Mouse (Mus musculus): Measurements from ENCODE around the gene Ccdc69. TPM values are rescaled to one million over a fixed set of nuclear protein-coding genes. Genes with fewer than 3 reads are reported as not detected.

Ccdc69 gene
- polyA plus RNA-seq, 1 experiment: not detected

- H3K4me3 ChIP-seq (ENCODE audit: insufficient read depth, low read depth, low read length): no peak overlapping the region
- peaks cover 45% of the 10 kb centered on the region for H3K4me1 ChIP-seq (ENCODE audit: control insufficient read depth, insufficient read depth, low read length)
- TF ChIP-seq POLR2A (IDR thresholded peaks at IDR 0.05; ENCODE audit: insufficient read depth, low read depth, low read length) (no peak), CTCF (IDR thresholded peaks at IDR 0.05; ENCODE audit: insufficient read depth, low read depth, low read length) (no peak)
- H3K27ac ChIP-seq (ENCODE audit: insufficient read depth, low read depth, low read length): peak overlapping the region; percentile 80
- 65% methylated on average over 3 of the region's 3 CpGs for WGBS
Observed at GRCm38 (mm10) chr11:55023583-55023982, 54.3 kb downstream of the Ccdc69 start.

GRCm38 (mm10) chr11:55023049-55023564, 54.8 kb downstream of the Ccdc69 start:
- no peak for TF ChIP-seq CTCF (IDR thresholded peaks at IDR 0.05; ENCODE audit: insufficient read depth, low read depth, low read length)
- TF ChIP-seq POLR2A (IDR thresholded peaks at IDR 0.05; ENCODE audit: insufficient read depth, low read depth, low read length): no peak
- Histone ChIP-seq H3K4me1 (ENCODE audit: control insufficient read depth, insufficient read depth, low read length) (peaks cover 47% of the 10 kb centered on the region), H3K27ac (ENCODE audit: insufficient read depth, low read depth, low read length) (peak overlapping the region; percentile 80), H3K4me3 (ENCODE audit: insufficient read depth, low read depth, low read length) (no peak overlapping the region)
- 15% methylated on average over 10 of the region's 10 CpGs for WGBS

DNA sequence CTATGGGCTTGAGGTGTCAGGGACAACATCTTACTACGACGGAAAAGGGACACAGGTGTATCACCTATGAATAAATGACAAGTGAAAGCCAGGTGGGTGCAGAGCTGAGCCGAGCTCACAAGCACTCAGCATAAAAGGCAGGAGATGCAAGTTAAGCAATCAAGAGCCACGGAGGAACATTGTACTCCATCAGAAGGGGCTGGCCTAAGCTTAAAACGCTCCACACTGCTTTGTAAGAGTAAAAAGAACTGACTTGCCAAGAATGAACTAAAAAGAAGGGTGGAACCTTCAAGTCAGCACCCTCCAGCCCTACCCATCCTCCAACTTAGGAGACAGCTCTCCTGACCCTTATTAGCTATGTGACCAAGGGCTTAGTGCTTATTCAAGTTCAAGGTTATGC, 55.4 kb downstream of the Ccdc69 start:
- peak overlapping the region; percentile 80 for H3K27ac ChIP-seq (ENCODE audit: insufficient read depth, low read depth, low read length)
- H3K4me3 ChIP-seq (ENCODE audit: insufficient read depth, low read depth, low read length): no peak overlapping the region
- H3K4me1 ChIP-seq (ENCODE audit: control insufficient read depth, insufficient read depth, low read length): peaks cover 43% of the 10 kb centered on the region
- 42% methylated on average over 5 of the region's 5 CpGs for WGBS
- TF ChIP-seq CTCF (IDR thresholded peaks at IDR 0.05; ENCODE audit: insufficient read depth, low read depth, low read length): no peak
- TF ChIP-seq POLR2A (IDR thresholded peaks at IDR 0.05; ENCODE audit: insufficient read depth, low read depth, low read length): no peak

GRCm38 (mm10) chr11:55021859-55022258, 56.1 kb downstream of the Ccdc69 start:
- TF ChIP-seq POLR2A (IDR thresholded peaks at IDR 0.05; ENCODE audit: insufficient read depth, low read depth, low read length): no peak
- TF ChIP-seq CTCF (IDR thresholded peaks at IDR 0.05; ENCODE audit: insufficient read depth, low read depth, low read length): no peak
- no peak overlapping the region for H3K4me3 ChIP-seq (ENCODE audit: insufficient read depth, low read depth, low read length)
- WGBS: 49% methylated on average over 6 of the region's 6 CpGs
- H3K27ac ChIP-seq (ENCODE audit: insufficient read depth, low read depth, low read length): no peak overlapping the region; the same call in 1 of the 2 replicates
- peaks cover 42% of the 10 kb centered on the region for H3K4me1 ChIP-seq (ENCODE audit: control insufficient read depth, insufficient read depth, low read length)

GRCm38 (mm10) chr11:55021458-55021857, 56.5 kb downstream of the Ccdc69 start:
- H3K4me3 ChIP-seq (ENCODE audit: insufficient read depth, low read depth, low read length): no peak overlapping the region
- H3K4me1 ChIP-seq (ENCODE audit: control insufficient read depth, insufficient read depth, low read length): peaks cover 43% of the 10 kb centered on the region
- TF ChIP-seq POLR2A (IDR thresholded peaks at IDR 0.05; ENCODE audit: insufficient read depth, low read depth, low read length) (no peak), CTCF (IDR thresholded peaks at IDR 0.05; ENCODE audit: insufficient read depth, low read depth, low read length) (no peak)
- H3K27ac ChIP-seq (ENCODE audit: insufficient read depth, low read depth, low read length): no peak overlapping the region

DNA sequence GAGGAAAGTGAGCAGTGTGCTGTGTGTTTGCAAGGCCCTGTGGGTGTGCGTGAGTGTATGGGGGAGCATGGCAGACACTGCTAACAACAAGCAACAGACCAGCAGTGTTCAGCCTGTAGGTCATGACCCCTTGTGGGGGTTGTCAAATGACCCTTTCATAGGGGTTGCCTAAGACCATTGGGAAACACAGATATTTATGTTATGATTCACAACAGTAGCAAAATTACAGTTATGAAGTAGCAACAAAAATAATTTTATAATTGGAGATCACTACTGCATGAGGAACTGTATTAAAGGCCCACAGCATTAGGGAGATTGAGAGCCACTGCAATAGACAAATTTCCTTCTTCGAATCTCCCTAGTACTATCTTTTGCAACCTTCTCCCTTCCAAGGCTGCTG, 58.2 kb downstream of the Ccdc69 start:
- Histone ChIP-seq H3K4me3 (ENCODE audit: insufficient read depth, low read depth, low read length) (no peak overlapping the region), H3K4me1 (ENCODE audit: control insufficient read depth, insufficient read depth, low read length) (peaks cover 47% of the 10 kb centered on the region), H3K27ac (ENCODE audit: insufficient read depth, low read depth, low read length) (no peak overlapping the region)
- no peak for TF ChIP-seq POLR2A (IDR thresholded peaks at IDR 0.05; ENCODE audit: insufficient read depth, low read depth, low read length)
- no peak for TF ChIP-seq CTCF (IDR thresholded peaks at IDR 0.05; ENCODE audit: insufficient read depth, low read depth, low read length)
- WGBS: 89% methylated on average over 2 of the region's 2 CpGs

DNA sequence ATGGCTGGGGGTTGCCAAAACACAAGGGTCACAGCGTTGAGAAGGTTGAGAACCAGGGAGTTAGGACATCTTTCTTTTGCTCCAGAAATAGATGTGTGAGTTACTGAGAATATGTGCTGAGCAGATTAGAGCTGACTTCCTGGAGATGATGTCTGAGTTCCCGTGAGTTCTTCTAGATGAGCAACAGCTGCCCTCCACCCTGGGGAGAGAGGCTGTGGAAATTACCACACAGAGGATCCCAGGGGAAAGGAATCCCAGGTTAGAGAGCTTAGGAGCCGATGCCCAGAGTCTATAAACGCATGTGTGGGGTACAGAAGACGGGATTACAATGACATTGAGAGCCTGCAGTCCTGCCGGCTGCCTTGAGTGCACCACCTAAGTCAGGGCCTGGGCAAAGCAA, 59.9 kb downstream of the Ccdc69 start:
- 84% methylated on average over 6 of the region's 6 CpGs for WGBS
- TF ChIP-seq POLR2A (IDR thresholded peaks at IDR 0.05; ENCODE audit: insufficient read depth, low read depth, low read length) (no peak), CTCF (IDR thresholded peaks at IDR 0.05; ENCODE audit: insufficient read depth, low read depth, low read length) (no peak)
- Histone ChIP-seq H3K4me3 (ENCODE audit: insufficient read depth, low read depth, low read length) (no peak overlapping the region), H3K4me1 (ENCODE audit: control insufficient read depth, insufficient read depth, low read length) (peaks cover 45% of the 10 kb centered on the region), H3K27ac (ENCODE audit: insufficient read depth, low read depth, low read length) (no peak overlapping the region; the same call in 1 of the 2 replicates)

DNA sequence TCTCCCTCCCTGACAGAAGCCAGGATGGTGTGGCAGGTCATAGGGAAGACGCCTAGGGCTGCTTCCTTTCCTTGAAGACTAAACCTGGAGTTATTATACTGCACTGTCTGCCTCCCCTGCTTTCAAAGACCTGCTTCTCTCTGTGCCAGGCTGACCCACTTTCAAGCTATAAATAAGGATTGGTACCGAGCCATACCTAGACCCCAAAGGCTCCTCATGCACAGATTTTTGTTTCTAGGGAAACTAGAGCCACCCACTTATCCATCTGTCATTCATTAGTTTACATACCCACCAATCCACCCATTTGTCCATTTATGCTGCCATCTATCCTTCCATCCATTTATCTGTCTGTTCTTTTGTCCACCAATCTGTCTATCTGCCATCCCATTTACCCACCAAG, 60.7 kb downstream of the Ccdc69 start:
- WGBS: 55% methylated on average over 2 of the region's 2 CpGs
- Histone ChIP-seq H3K4me3 (ENCODE audit: insufficient read depth, low read depth, low read length) (no peak overlapping the region), H3K4me1 (ENCODE audit: control insufficient read depth, insufficient read depth, low read length) (peaks cover 39% of the 10 kb centered on the region), H3K27ac (ENCODE audit: insufficient read depth, low read depth, low read length) (peak overlapping the region; percentile 55)
- TF ChIP-seq POLR2A (IDR thresholded peaks at IDR 0.05; ENCODE audit: insufficient read depth, low read depth, low read length): no peak
- no peak for TF ChIP-seq CTCF (IDR thresholded peaks at IDR 0.05; ENCODE audit: insufficient read depth, low read depth, low read length)

DNA sequence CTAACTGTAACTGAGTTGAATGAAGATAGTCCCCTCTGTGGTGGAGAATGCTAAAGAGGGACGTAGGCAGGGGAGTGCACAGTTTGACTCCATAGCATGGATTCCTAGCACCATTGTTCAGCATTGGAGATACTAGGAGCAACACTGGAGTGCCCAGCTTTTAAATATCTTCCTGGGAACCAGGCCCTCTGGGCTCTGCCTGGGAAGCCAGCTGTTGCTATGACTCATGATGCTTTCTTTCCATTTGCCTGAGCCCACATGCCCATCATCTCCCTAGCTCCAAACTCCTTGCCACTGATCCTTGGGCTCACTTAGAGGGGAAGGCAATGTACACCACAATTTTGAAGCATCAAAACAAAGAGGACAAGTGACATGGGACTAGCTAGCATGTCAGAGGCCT, 61.2 kb downstream of the Ccdc69 start:
- TF ChIP-seq POLR2A (IDR thresholded peaks at IDR 0.05; ENCODE audit: insufficient read depth, low read depth, low read length): no peak
- TF ChIP-seq CTCF (IDR thresholded peaks at IDR 0.05; ENCODE audit: insufficient read depth, low read depth, low read length): no peak
- Histone ChIP-seq H3K4me1 (ENCODE audit: control insufficient read depth, insufficient read depth, low read length) (peaks cover 35% of the 10 kb centered on the region), H3K4me3 (ENCODE audit: insufficient read depth, low read depth, low read length) (no peak overlapping the region), H3K27ac (ENCODE audit: insufficient read depth, low read depth, low read length) (peak overlapping the region; percentile 55)
- WGBS: 18% methylated on average over 1 of the region's 1 CpGs

DNA sequence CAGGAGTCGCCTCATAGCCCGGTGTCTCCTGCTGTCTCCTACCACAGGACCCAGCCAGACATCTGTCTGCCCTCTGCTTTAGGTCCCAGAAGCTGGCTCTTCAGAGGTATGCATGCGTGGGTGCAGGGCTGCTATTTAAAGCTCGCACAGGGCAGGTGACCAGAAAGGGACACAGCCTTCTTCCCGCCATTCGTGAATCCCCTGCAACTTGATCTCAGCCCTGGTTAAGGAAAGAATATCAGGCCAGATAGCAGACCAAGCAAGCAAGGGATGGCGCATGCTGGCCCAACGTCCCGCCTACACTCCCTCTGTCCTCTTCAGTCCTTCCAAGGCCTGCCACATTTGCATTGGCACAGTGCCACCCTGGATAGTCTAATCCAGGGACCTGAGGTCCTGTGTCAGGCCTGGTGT, 62.1 kb downstream of the Ccdc69 start:
- 48% methylated on average over 9 of the region's 9 CpGs for WGBS
- H3K4me3 ChIP-seq (ENCODE audit: insufficient read depth, low read depth, low read length): no peak overlapping the region
- TF ChIP-seq CTCF (IDR thresholded peaks at IDR 0.05; ENCODE audit: insufficient read depth, low read depth, low read length): no peak
- no peak for TF ChIP-seq POLR2A (IDR thresholded peaks at IDR 0.05; ENCODE audit: insufficient read depth, low read depth, low read length)
- peak overlapping the region; percentile 55 for H3K27ac ChIP-seq (ENCODE audit: insufficient read depth, low read depth, low read length)
- H3K4me1 ChIP-seq (ENCODE audit: control insufficient read depth, insufficient read depth, low read length): peaks cover 30% of the 10 kb centered on the region
